Mouse (Mus musculus): ENCODE data around the gene Sh3pxd2a. TPM values are rescaled to one million over a fixed set of nuclear protein-coding genes. Genes with fewer than 3 reads are reported as not detected.

Sh3pxd2a gene
- polyA plus RNA-seq, 1 experiment from 2014 or later: 0.65 TPM

- WGBS (ENCODE audit: insufficient replicate concordance): 58% methylated on average over 9 of the region's 9 CpGs
- ATAC-seq (ENCODE audit: low read depth): no peak; the same call in 1 of the 2 replicates
- H3K4me3 ChIP-seq (ENCODE audit: low read depth, low read length): no peak overlapping the region
- no peaks in the 10 kb centered on the region for H3K36me3 ChIP-seq (ENCODE audit: control insufficient read depth, insufficient read depth)
- no peak overlapping the region for H3K27ac ChIP-seq (ENCODE audit: low read length)
- no peak overlapping the region for H3K4me2 ChIP-seq (ENCODE audit: low read depth, low read length)
- no peaks in the 10 kb centered on the region for H3K9me3 ChIP-seq (replicated peaks; ENCODE audit: control insufficient read depth, low read length)
- H3K27me3 ChIP-seq (ENCODE audit: control insufficient read depth, insufficient read depth, low read depth, low read length): no peaks in the 10 kb centered on the region
- H3K4me1 ChIP-seq (ENCODE audit: control insufficient read depth, low read depth, low read length): peaks cover 7% of the 10 kb centered on the region
- H3K9ac ChIP-seq (ENCODE audit: low read depth, low read length): no peak overlapping the region
These were observed 24.3 kb downstream of the Sh3pxd2a start for GRCm38 (mm10) chr19:47439726-47440434.

- ATAC-seq (ENCODE audit: low read depth): no peak
- H3K27me3 ChIP-seq (ENCODE audit: control insufficient read depth, insufficient read depth, low read depth, low read length): no peaks in the 10 kb centered on the region
- no peak overlapping the region for H3K4me3 ChIP-seq (ENCODE audit: low read depth, low read length)
- H3K4me2 ChIP-seq (ENCODE audit: low read depth, low read length): no peak overlapping the region
- H3K9ac ChIP-seq (ENCODE audit: low read depth, low read length): no peak overlapping the region
- peaks cover 5% of the 10 kb centered on the region for H3K4me1 ChIP-seq (ENCODE audit: control insufficient read depth, low read depth, low read length)
- H3K9me3 ChIP-seq (replicated peaks; ENCODE audit: control insufficient read depth, low read length): no peaks in the 10 kb centered on the region
- 73% methylated on average over 5 of the region's 5 CpGs for WGBS (ENCODE audit: insufficient replicate concordance)
- H3K27ac ChIP-seq (ENCODE audit: low read length): no peak overlapping the region
- H3K36me3 ChIP-seq (ENCODE audit: control insufficient read depth, insufficient read depth): no peaks in the 10 kb centered on the region
These were observed 25.8 kb downstream of the Sh3pxd2a start for GRCm38 (mm10) chr19:47438445-47438844.

- Histone ChIP-seq H3K4me3 (ENCODE audit: low read depth, low read length) (no peak overlapping the region), H3K4me2 (ENCODE audit: low read depth, low read length) (no peak overlapping the region), H3K27ac (ENCODE audit: low read length) (no peak overlapping the region), H3K36me3 (ENCODE audit: control insufficient read depth, insufficient read depth) (no peaks in the 10 kb centered on the region), H3K4me1 (ENCODE audit: control insufficient read depth, low read depth, low read length) (peaks cover 15% of the 10 kb centered on the region), H3K9ac (ENCODE audit: low read depth, low read length) (no peak overlapping the region), H3K9me3 (replicated peaks; ENCODE audit: control insufficient read depth, low read length) (no peaks in the 10 kb centered on the region), H3K27me3 (ENCODE audit: control insufficient read depth, insufficient read depth, low read depth, low read length) (no peaks in the 10 kb centered on the region)
- no peak for ATAC-seq (ENCODE audit: low read depth)
- WGBS (ENCODE audit: insufficient replicate concordance): 79% methylated on average over 4 of the region's 4 CpGs
These were observed 27.2 kb downstream of the Sh3pxd2a start for GRCm38 (mm10) chr19:47437040-47437439.

GRCm38 (mm10) chr19:47436236-47436635, 28.0 kb downstream of the Sh3pxd2a start:
- Histone ChIP-seq H3K4me3 (ENCODE audit: low read depth, low read length) (no peak overlapping the region), H3K4me1 (ENCODE audit: control insufficient read depth, low read depth, low read length) (peaks cover 20% of the 10 kb centered on the region), H3K27ac (ENCODE audit: low read length) (no peak overlapping the region), H3K4me2 (ENCODE audit: low read depth, low read length) (no peak overlapping the region), H3K36me3 (ENCODE audit: control insufficient read depth, insufficient read depth) (no peaks in the 10 kb centered on the region), H3K9ac (ENCODE audit: low read depth, low read length) (no peak overlapping the region), H3K27me3 (ENCODE audit: control insufficient read depth, insufficient read depth, low read depth, low read length) (no peaks in the 10 kb centered on the region), H3K9me3 (replicated peaks; ENCODE audit: control insufficient read depth, low read length) (no peaks in the 10 kb centered on the region)
- 82% methylated on average over 8 of the region's 8 CpGs for WGBS (ENCODE audit: insufficient replicate concordance)
- ATAC-seq (ENCODE audit: low read depth): no peak

- no peaks in the 10 kb centered on the region for H3K9me3 ChIP-seq (replicated peaks; ENCODE audit: control insufficient read depth, low read length)
- no peak overlapping the region for H3K4me2 ChIP-seq (ENCODE audit: low read depth, low read length)
- WGBS (ENCODE audit: insufficient replicate concordance): 92% methylated on average over 14 of the region's 14 CpGs
- H3K27me3 ChIP-seq (ENCODE audit: control insufficient read depth, insufficient read depth, low read depth, low read length): no peaks in the 10 kb centered on the region
- H3K36me3 ChIP-seq (ENCODE audit: control insufficient read depth, insufficient read depth): no peaks in the 10 kb centered on the region
- peaks cover 36% of the 10 kb centered on the region for H3K4me1 ChIP-seq (ENCODE audit: control insufficient read depth, low read depth, low read length)
- no peak for ATAC-seq (ENCODE audit: low read depth)
- no peak overlapping the region for H3K9ac ChIP-seq (ENCODE audit: low read depth, low read length)
- no peak overlapping the region for H3K27ac ChIP-seq (ENCODE audit: low read length)
- H3K4me3 ChIP-seq (ENCODE audit: low read depth, low read length): no peak overlapping the region
These were observed 29.5 kb downstream of the Sh3pxd2a start for GRCm38 (mm10) chr19:47434655-47435054.

- H3K4me3 ChIP-seq (ENCODE audit: low read depth, low read length): no peak overlapping the region
- H3K9me3 ChIP-seq (replicated peaks; ENCODE audit: control insufficient read depth, low read length): no peaks in the 10 kb centered on the region
- H3K4me1 ChIP-seq (ENCODE audit: control insufficient read depth, low read depth, low read length): peaks cover 57% of the 10 kb centered on the region
- 35% methylated on average over 10 of the region's 10 CpGs for WGBS (ENCODE audit: insufficient replicate concordance)
- H3K36me3 ChIP-seq (ENCODE audit: control insufficient read depth, insufficient read depth): no peaks in the 10 kb centered on the region
- peak overlapping the region; percentile 57 for H3K4me2 ChIP-seq (ENCODE audit: low read depth, low read length)
- peak overlapping the region; percentile 63 for H3K9ac ChIP-seq (ENCODE audit: low read depth, low read length)
- ATAC-seq (ENCODE audit: low read depth): peak; percentile 19
- no peaks in the 10 kb centered on the region for H3K27me3 ChIP-seq (ENCODE audit: control insufficient read depth, insufficient read depth, low read depth, low read length)
- peak overlapping the region; percentile 96 for H3K27ac ChIP-seq (ENCODE audit: low read length)
These were observed 31.9 kb downstream of the Sh3pxd2a start for GRCm38 (mm10) chr19:47432339-47432738.

GRCm38 (mm10) chr19:47431189-47431931, 32.8 kb downstream of the Sh3pxd2a start:
- Histone ChIP-seq H3K4me2 (ENCODE audit: low read depth, low read length) (peak overlapping the region; percentile 57), H3K4me3 (ENCODE audit: low read depth, low read length) (peak overlapping the region; percentile 24), H3K9me3 (replicated peaks; ENCODE audit: control insufficient read depth, low read length) (no peaks in the 10 kb centered on the region), H3K9ac (ENCODE audit: low read depth, low read length) (peak overlapping the region; percentile 63), H3K27ac (ENCODE audit: low read length) (peak overlapping the region; percentile 96), H3K36me3 (ENCODE audit: control insufficient read depth, insufficient read depth) (no peaks in the 10 kb centered on the region), H3K27me3 (ENCODE audit: control insufficient read depth, insufficient read depth, low read depth, low read length) (no peaks in the 10 kb centered on the region), H3K4me1 (ENCODE audit: control insufficient read depth, low read depth, low read length) (peaks cover 57% of the 10 kb centered on the region)
- ATAC-seq (ENCODE audit: low read depth): peak; percentile 92
- 33% methylated on average over 11 of the region's 11 CpGs for WGBS (ENCODE audit: insufficient replicate concordance)

GRCm38 (mm10) chr19:47430160-47430559, 34.0 kb downstream of the Sh3pxd2a start:
- 78% methylated on average over 2 of the region's 2 CpGs for WGBS (ENCODE audit: insufficient replicate concordance)
- Histone ChIP-seq H3K4me1 (ENCODE audit: control insufficient read depth, low read depth, low read length) (peaks cover 57% of the 10 kb centered on the region), H3K27ac (ENCODE audit: low read length) (peak overlapping the region; percentile 96), H3K27me3 (ENCODE audit: control insufficient read depth, insufficient read depth, low read depth, low read length) (no peaks in the 10 kb centered on the region), H3K4me3 (ENCODE audit: low read depth, low read length) (no peak overlapping the region), H3K4me2 (ENCODE audit: low read depth, low read length) (no peak overlapping the region), H3K36me3 (ENCODE audit: control insufficient read depth, insufficient read depth) (no peaks in the 10 kb centered on the region), H3K9me3 (replicated peaks; ENCODE audit: control insufficient read depth, low read length) (no peaks in the 10 kb centered on the region), H3K9ac (ENCODE audit: low read depth, low read length) (no peak overlapping the region)
- no peak for ATAC-seq (ENCODE audit: low read depth)

GRCm38 (mm10) chr19:47429245-47429644, 35.0 kb downstream of the Sh3pxd2a start:
- no peak for ATAC-seq (ENCODE audit: low read depth)
- H3K4me2 ChIP-seq (ENCODE audit: low read depth, low read length): no peak overlapping the region
- no peak overlapping the region for H3K4me3 ChIP-seq (ENCODE audit: low read depth, low read length)
- no peaks in the 10 kb centered on the region for H3K27me3 ChIP-seq (ENCODE audit: control insufficient read depth, insufficient read depth, low read depth, low read length)
- H3K9me3 ChIP-seq (replicated peaks; ENCODE audit: control insufficient read depth, low read length): no peaks in the 10 kb centered on the region
- H3K36me3 ChIP-seq (ENCODE audit: control insufficient read depth, insufficient read depth): no peaks in the 10 kb centered on the region
- WGBS (ENCODE audit: insufficient replicate concordance): 82% methylated on average over 3 of the region's 3 CpGs
- H3K4me1 ChIP-seq (ENCODE audit: control insufficient read depth, low read depth, low read length): peaks cover 57% of the 10 kb centered on the region
- no peak overlapping the region for H3K9ac ChIP-seq (ENCODE audit: low read depth, low read length)
- H3K27ac ChIP-seq (ENCODE audit: low read length): peak overlapping the region; percentile 35

Measured in liver, embryonic 16.5 days (tissue).